Mouse (Mus musculus) layer of hippocampus, postnatal 10 days (tissue): ENCODE measurements around the gene Chrna3. TPM values are rescaled to one million over a fixed set of nuclear protein-coding genes. Genes with fewer than 3 reads are reported as not detected.

Experiments
- DNase-seq, 2 experiments: peaks; one replicate each; pipeline ENCODE4 v3.0.0; 2021; ENCODE audit warnings: low spot score in 2 of 2
- long read RNA-seq: library from polyadenylated mRNA; stranded (forward); transcript quantifications from one replicate; pipeline ENCODE4 v2.0.0, GENCODE M21; 2023
- total RNA-seq, 2 experiments: library from RNA; stranded (reverse); gene quantifications; 2 replicates each; pipeline ENCODE4 v1.2.3; 2021

The Chrna3 gene
- total RNA-seq: 1 to 10 TPM; 1.2 to 1.7 TPM
- long read RNA-seq, full-length matches to known transcripts: 2 of 2 reads
- long read RNA-seq, partial matches to known transcripts: 0 of 2 reads
- long read RNA-seq, other reads (novel, unspliced or antisense): 0 of 2 reads

- no peak for DNase-seq
Observed at GRCm38 (mm10) chr9:55026275-55026663, at the start of gene Chrna3. Chrna3 (minus strand) TSS chr9:55026562.

- DNase-seq: no peak
Observed at GRCm38 (mm10) chr9:55067965-55068265, 41.6 kb upstream of the Chrna3 start.

- DNase-seq: peak; percentile 31 to 36
Observed at GRCm38 (mm10) chr9:55067260-55067964, 41.0 kb upstream of the Chrna3 start.

GRCm38 (mm10) chr9:55065241-55065640, 38.9 kb upstream of the Chrna3 start:
- DNase-seq: no peak

- no peak for DNase-seq
Observed at GRCm38 (mm10) chr9:55058067-55058466, 31.7 kb upstream of the Chrna3 start.

GRCm38 (mm10) chr9:55055386-55055930, 29.1 kb upstream of the Chrna3 start:
- DNase-seq: no peak

- DNase-seq: no peak
Observed at GRCm38 (mm10) chr9:55048211-55048880, 22.0 kb upstream of the Chrna3 start, which contains the start of gene Chrnb4. Chrnb4 (minus strand) TSS chr9:55048779.

GRCm38 (mm10) chr9:55046764-55047163, 20.4 kb upstream of the Chrna3 start:
- no peak for DNase-seq

- no peak for DNase-seq
Observed at GRCm38 (mm10) chr9:55045001-55045400, 18.6 kb upstream of the Chrna3 start.

- no peak for DNase-seq
Observed at GRCm38 (mm10) chr9:55043688-55044087, 17.3 kb upstream of the Chrna3 start.

GRCm38 (mm10) chr9:55041389-55041788, 15.0 kb upstream of the Chrna3 start:
- DNase-seq: peak; percentile 36 to 50

GRCm38 (mm10) chr9:55039983-55040382, 13.6 kb upstream of the Chrna3 start:
- peak; percentile 36 to 61 for DNase-seq

GRCm38 (mm10) chr9:55038948-55039347, 12.6 kb upstream of the Chrna3 start:
- no peak for DNase-seq

- DNase-seq: no peak
Observed at GRCm38 (mm10) chr9:55031435-55032167, 5.2 kb upstream of the Chrna3 start.

GRCm38 (mm10) chr9:55025534-55026274, 658 bp downstream of the Chrna3 start:
- no peak for DNase-seq

- DNase-seq: peak; percentile 87
Observed at GRCm38 (mm10) chr9:55023902-55024583, 2.3 kb downstream of the Chrna3 start.

GRCm38 (mm10) chr9:55023326-55023725, 3.0 kb downstream of the Chrna3 start:
- no peak for DNase-seq

GRCm38 (mm10) chr9:55016926-55017325, 9.4 kb downstream of the Chrna3 start:
- DNase-seq: no peak

- DNase-seq: no peak
Observed at GRCm38 (mm10) chr9:55010588-55011350, 15.6 kb downstream of the Chrna3 start.

GRCm38 (mm10) chr9:55009692-55010091, 16.7 kb downstream of the Chrna3 start:
- no peak for DNase-seq
